In genomic region chr10:120004096-120004495, GRCm38 (mm10) we compare ENCODE assay signal across 31 mouse cellular contexts.
"Had no signal": no experiment of that assay in that cellular context is flagged by ENCODE, and none has a peak within 500 bp of the region (broad histone marks: within the 10 kb centered on the region; RNA-seq: fewer than 3 reads in every experiment).

No protein-coding gene starts in this region.

- H3K9ac ChIP-seq: limb, embryonic 12.5 days; limb, embryonic 13.5 days; limb, embryonic 15.5 days; liver, embryonic 12.5 days; liver, embryonic 13.5 days; liver, embryonic 14.5 days; liver, embryonic 15.5 days; liver, postnatal 0 days; lung, embryonic 14.5 days; lung, embryonic 15.5 days; midbrain, embryonic 12.5 days; midbrain, embryonic 13.5 days; midbrain, embryonic 15.5 days had no signal

- H3K36me3 ChIP-seq: limb, embryonic 10.5 days; limb, embryonic 12.5 days; limb, embryonic 15.5 days; liver, embryonic 12.5 days; liver, embryonic 13.5 days; liver, embryonic 15.5 days; lung, embryonic 15.5 days; midbrain, embryonic 10.5 days; midbrain, embryonic 12.5 days; midbrain, embryonic 15.5 days had no signal

- DNase-seq: left cerebral cortex, postnatal 4 days; liver; liver, embryonic 13.5 days; liver, postnatal 0 days; lung, adult 18-20 months; lung, adult 2 months; lung, embryonic 14.5 days; lung, postnatal 10 days; lung, postnatal 14 days; lung, postnatal 36 days; lung, postnatal 4 days; midbrain, embryonic 14.5 days had no signal

- H3K27me3 ChIP-seq: limb, embryonic 12.5 days; limb, embryonic 13.5 days; limb, embryonic 15.5 days; liver, embryonic 12.5 days; liver, embryonic 13.5 days; liver, embryonic 15.5 days; lung, embryonic 15.5 days; megakaryocyte, embryonic 14.5 days; midbrain, embryonic 12.5 days; midbrain, embryonic 13.5 days; midbrain, embryonic 15.5 days had no signal

- H3K9me3 ChIP-seq: limb, embryonic 10.5 days; limb, embryonic 12.5 days; limb, embryonic 13.5 days; limb, embryonic 15.5 days; liver, embryonic 12.5 days; liver, embryonic 15.5 days; lung, embryonic 15.5 days; megakaryocyte, embryonic 14.5 days; midbrain, embryonic 10.5 days; midbrain, embryonic 12.5 days; midbrain, embryonic 13.5 days; midbrain, embryonic 15.5 days had no signal

- H3K4me2 ChIP-seq: limb, embryonic 12.5 days; limb, embryonic 13.5 days; limb, embryonic 15.5 days; liver, embryonic 11.5 days; liver, embryonic 12.5 days; liver, embryonic 13.5 days; liver, embryonic 15.5 days; lung, embryonic 14.5 days; lung, embryonic 15.5 days; midbrain, embryonic 11.5 days; midbrain, embryonic 12.5 days; midbrain, embryonic 13.5 days; midbrain, embryonic 15.5 days had no signal

- H3K4me3 ChIP-seq: limb, embryonic 10.5 days; limb, embryonic 12.5 days; limb, embryonic 13.5 days; limb, embryonic 15.5 days; liver, embryonic 12.5 days; liver, embryonic 13.5 days; liver, embryonic 15.5 days; lung, embryonic 15.5 days; megakaryocyte, embryonic 14.5 days; midbrain, embryonic 10.5 days; midbrain, embryonic 12.5 days; midbrain, embryonic 13.5 days; midbrain, embryonic 15.5 days; myocyte had no signal

- H3K27ac ChIP-seq: limb, embryonic 10.5 days; limb, embryonic 12.5 days; limb, embryonic 13.5 days; limb, embryonic 15.5 days; liver, embryonic 12.5 days; liver, embryonic 13.5 days; liver, embryonic 14.5 days; liver, embryonic 15.5 days; lung, embryonic 15.5 days; macrophage; midbrain, embryonic 10.5 days; midbrain, embryonic 12.5 days; midbrain, embryonic 13.5 days; midbrain, embryonic 15.5 days had no signal

- H3K4me1 ChIP-seq: limb, embryonic 12.5 days; limb, embryonic 15.5 days; liver, embryonic 12.5 days; liver, embryonic 13.5 days; liver, embryonic 15.5 days; lung, embryonic 15.5 days; megakaryocyte, embryonic 14.5 days; midbrain, embryonic 10.5 days; midbrain, embryonic 12.5 days; midbrain, embryonic 15.5 days had no signal

- ATAC-seq: liver, embryonic 12.5 days; liver, postnatal 0 days; lung, postnatal 0 days; midbrain, embryonic 13.5 days; midbrain, embryonic 15.5 days; midbrain, embryonic 16.5 days had no signal
